In the genomic region with DNA sequence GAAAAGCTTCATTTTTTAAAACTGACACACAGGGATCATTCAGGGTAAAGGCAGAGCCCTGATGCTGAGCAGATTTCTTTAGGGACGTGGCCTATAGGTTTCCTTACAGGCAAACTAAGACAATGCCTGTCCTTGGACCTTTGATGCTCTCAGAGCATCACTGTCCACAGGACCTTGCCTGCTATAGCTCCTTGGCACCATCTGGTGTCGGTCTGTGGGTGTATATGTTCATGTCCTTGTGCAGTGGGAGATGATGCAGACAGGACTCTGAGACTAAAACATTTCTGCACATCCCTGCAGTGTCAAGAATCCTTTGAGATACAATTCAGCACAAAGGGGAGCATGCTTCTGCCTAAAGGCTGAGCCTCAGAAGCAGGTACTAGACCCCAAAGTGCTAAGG, we compare ENCODE assay signal across 10 mouse cellular contexts. TPM values are rescaled to one million over a fixed set of nuclear protein-coding genes. Genes with fewer than 3 reads are reported as not detected.
DNase-seq lines count a peak whose midpoint lies in the region; ATAC-seq and TF ChIP-seq lines count a peak whose summit lies in the region.
"Had no signal": no experiment of that assay in that cellular context is flagged by ENCODE, and none has a peak within 500 bp of the region (broad histone marks: within the 10 kb centered on the region; RNA-seq: fewer than 3 reads in every experiment).

No protein-coding gene starts in this region.

- TF ChIP-seq POLR2A in small intestine, adult 2 months (IDR thresholded peaks at IDR 0.05; ENCODE audit: low read depth, low read length), result no peak

- no peaks in the 10 kb centered on the region for H3K27me3 ChIP-seq in small intestine, adult 2 months (ENCODE audit: control insufficient read depth, insufficient read depth, low read length)
- H3K27me3 ChIP-seq: hindbrain, embryonic 13.5 days had no signal

- no peak for DNase-seq in frontal cortex, postnatal 14 days (ENCODE audit: low spot score in 2 of 2)
- DNase-seq in lung, postnatal 14 days, result peak; percentile 23
- DNase-seq in lung, postnatal 25 days (ENCODE audit: low spot score), result no peak
- DNase-seq in brain, adult 2 months (ENCODE audit: low read depth, low spot score), result peak; percentile 66
- no peak for DNase-seq in adrenal gland, postnatal 25 days
- DNase-seq in urinary bladder, postnatal 36 days (ENCODE audit: low spot score in 2 of 2), result no peak

- H3K4me1 ChIP-seq in small intestine, adult 2 months (ENCODE audit: control insufficient read depth, insufficient read depth, insufficient read length, low read length), result no peaks in the 10 kb centered on the region; the same call in 1 of the 2 replicates
- H3K4me1 ChIP-seq: hindbrain, embryonic 13.5 days had no signal

- 43% methylated on average over 2 of the region's 2 CpGs for WGBS in small intestine, adult 2 months

- no peaks in the 10 kb centered on the region for H3K36me3 ChIP-seq in small intestine, adult 2 months (ENCODE audit: control insufficient read depth, insufficient read depth, low read length)
- H3K36me3 ChIP-seq: hindbrain, embryonic 13.5 days had no signal

- no peak overlapping the region for H3K27ac ChIP-seq in small intestine, adult 2 months (ENCODE audit: insufficient read depth, low read depth, low read length)
- H3K27ac ChIP-seq: hindbrain, embryonic 13.5 days had no signal

- H3K4me3 ChIP-seq in small intestine, adult 2 months (ENCODE audit: low read depth, low read length), result no peak overlapping the region
- H3K4me3 ChIP-seq: hindbrain, embryonic 13.5 days had no signal

- peak; percentile 41; the same call in 1 of the 2 replicates for ATAC-seq in frontal cortex, adult (ENCODE audit: low TSS enrichment)
- ATAC-seq: midbrain, embryonic 16.5 days had no signal

- peak; percentile 40; the same call in 1 of the 2 replicates for TF ChIP-seq CTCF in small intestine, adult 2 months (IDR thresholded peaks at IDR 0.05; ENCODE audit: extremely low read depth, insufficient read length, insufficient replicate concordance, low read depth, low read length)

RNA-seq across cellular contexts. Expression of a gene that starts 19.3 kb away (rescaled TPM):
- polyA plus RNA-seq in small intestine, adult 2 months (2012; rRNA removed), result not detected in 2 replicates
- total RNA-seq in adrenal gland, postnatal 25 days (2021), result 0.09 and 0.14 TPM in 2 replicates

RNA-seq across cellular contexts. Expression of a gene that starts 23.7 kb away (rescaled TPM):
- 3.7 and 4.4 TPM in 2 replicates for polyA plus RNA-seq in small intestine, adult 2 months (2012; rRNA removed)
- total RNA-seq in adrenal gland, postnatal 25 days (2021), result 2.2 and 4.8 TPM in 2 replicates

RNA-seq across cellular contexts. Expression of a gene that starts 47.0 kb away (rescaled TPM):
- 1.4 and 2.6 TPM in 2 replicates for polyA plus RNA-seq in small intestine, adult 2 months (2012; rRNA removed)
- 3.6 and 4.7 TPM in 2 replicates for total RNA-seq in adrenal gland, postnatal 25 days (2021)

Comparison
In these comparisons a context has a peak if more than half of its experiments do, and no peak if none do; other contexts are left out.
1. DNase-seq: peak in lung, postnatal 14 days (single experiment) and brain, adult 2 months (single experiment); none in frontal cortex, postnatal 14 days (0 of 2), lung, postnatal 25 days (single experiment), adrenal gland, postnatal 25 days (single experiment) and urinary bladder, postnatal 36 days (0 of 2).